Mouse (Mus musculus) C2C12 (cell line): Measurements from ENCODE around the gene Ikzf3. TPM values are rescaled to one million over a fixed set of nuclear protein-coding genes. Genes with fewer than 3 reads are reported as not detected.

ENCODE experiments used
- H3K27me3 ChIP-seq: one replicate; pipeline ENCODE4 v1.6.1; 2011; ENCODE audit not compliant: control insufficient read depth, insufficient read depth, insufficient read length
- H3K36me3 ChIP-seq: one replicate; pipeline ENCODE4 v1.6.1; 2011; ENCODE audit not compliant: control insufficient read depth, insufficient read depth
- H3K4me3 ChIP-seq: one replicate; pipeline ENCODE4 v1.5.1; 2011; ENCODE audit warnings: mild to moderate bottlenecking, control low read depth; ENCODE audit not compliant: poor library complexity, insufficient read depth, severe bottlenecking
- H3K79me2 ChIP-seq: one replicate; pipeline ENCODE4 v1.6.1; 2011; ENCODE audit not compliant: control insufficient read depth, insufficient read depth
- H3K79me3 ChIP-seq: one replicate; pipeline ENCODE4 v1.6.1; 2011; ENCODE audit warnings: low read depth, control low read depth
- H3ac ChIP-seq: one replicate; pipeline ENCODE3; 2011; ENCODE audit warnings: low read depth; ENCODE audit not compliant: control insufficient read depth, insufficient read length
- CEBPB ChIP-seq: IDR thresholded peaks from one replicate; pipeline ENCODE4 v1.6.1; 2011; ENCODE audit warnings: low read depth, mild to moderate bottlenecking, control low read depth, moderate library complexity
- CTCF ChIP-seq: IDR thresholded peaks from one replicate; pipeline ENCODE4 v1.5.1; 2011; ENCODE audit not compliant: control insufficient read depth, insufficient read depth, insufficient read length
- FOSL1 ChIP-seq: IDR thresholded peaks from one replicate; pipeline ENCODE4 v1.8.0; 2011; ENCODE audit warnings: mild to moderate bottlenecking, low read length; ENCODE audit not compliant: poor library complexity, insufficient read depth, severe bottlenecking
- MAX ChIP-seq: IDR thresholded peaks from one replicate; pipeline ENCODE4 v1.6.1; 2011; ENCODE audit warnings: mild to moderate bottlenecking, control low read depth
- MYOD1 ChIP-seq: IDR thresholded peaks from one replicate; pipeline ENCODE4 v1.6.1; 2011; ENCODE audit warnings: low read depth; ENCODE audit not compliant: control insufficient read depth, insufficient read length
- MYOG ChIP-seq: IDR thresholded peaks from one replicate; pipeline ENCODE4 v1.6.1; 2011; ENCODE audit not compliant: control insufficient read depth, insufficient read length; ENCODE audit errors: extremely low read depth
- USF1 ChIP-seq: IDR thresholded peaks from one replicate; pipeline ENCODE4 v1.6.1; 2011; ENCODE audit warnings: low read depth, mild to moderate bottlenecking, control low read depth, moderate library complexity
- polyA plus RNA-seq: library from polyadenylated mRNA; unstranded; fragments of >200 nt; fragmentation: generic; extraction: Trizol; gene quantifications from one replicate; pipeline ENCODE4 v1.2.1, GENCODE M21; 2012; ENCODE audit warnings: missing spikeins

The Ikzf3 gene
- polyA plus RNA-seq, 1 experiment = not detected

DNA sequence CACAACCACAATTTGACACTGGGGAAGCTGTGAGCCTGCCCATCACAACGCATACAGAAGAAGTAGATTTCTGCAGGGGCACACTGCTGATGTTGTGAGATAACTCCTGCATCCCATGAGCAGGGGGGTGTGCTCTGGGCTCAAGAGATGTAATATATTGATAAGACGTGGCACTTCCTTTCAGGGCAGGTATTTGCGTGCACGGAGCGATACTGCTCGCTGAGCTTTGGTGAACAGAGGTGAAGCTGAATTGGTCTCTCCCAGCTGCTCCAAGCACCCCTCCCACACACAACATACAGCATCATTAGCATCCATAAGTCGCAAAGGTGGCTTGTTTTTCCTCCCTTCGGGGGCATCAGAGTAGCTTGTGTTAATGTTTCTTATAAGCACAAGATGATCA lies 35.7 kb downstream of the Ikzf3 start:
- Histone ChIP-seq H3ac (no peak overlapping the region), H3K27me3 (peaks cover 45% of the 10 kb centered on the region), H3K36me3 (no peaks in the 10 kb centered on the region), H3K79me3 (no peaks in the 10 kb centered on the region), H3K79me2 (no peaks in the 10 kb centered on the region), H3K4me3 (no peak overlapping the region)
- TF ChIP-seq MYOG = no peak
- no peak for TF ChIP-seq MAX
- TF ChIP-seq CTCF = no peak
- TF ChIP-seq CEBPB = no peak
- no peak for TF ChIP-seq MYOD1
- TF ChIP-seq FOSL1 = no peak
- TF ChIP-seq USF1 = no peak

DNA sequence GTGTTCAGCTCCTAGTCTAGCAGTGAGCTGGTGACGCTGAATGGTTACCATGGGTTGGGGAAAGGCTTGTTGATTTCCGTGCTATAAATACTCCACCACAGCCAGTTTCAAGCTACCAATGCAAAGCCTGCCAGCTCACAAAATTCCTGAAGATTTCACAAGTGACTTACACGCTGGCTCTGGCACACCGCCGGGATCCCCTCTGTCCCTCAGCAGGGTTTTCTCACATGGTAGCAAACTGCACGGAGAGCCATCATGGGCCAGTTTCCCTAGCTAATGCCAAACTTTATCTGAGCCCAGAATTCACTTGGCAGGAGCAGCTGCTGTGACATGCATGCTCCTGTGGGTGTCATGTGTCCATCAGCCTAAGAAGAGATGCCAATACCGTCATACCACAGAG lies 36.4 kb downstream of the Ikzf3 start:
- H3K36me3 ChIP-seq = no peaks in the 10 kb centered on the region
- no peaks in the 10 kb centered on the region for H3K79me2 ChIP-seq
- H3ac ChIP-seq = no peak overlapping the region
- H3K27me3 ChIP-seq = peaks cover 43% of the 10 kb centered on the region
- TF ChIP-seq CTCF = no peak
- TF ChIP-seq MAX = no peak
- H3K4me3 ChIP-seq = no peak overlapping the region
- H3K79me3 ChIP-seq = no peaks in the 10 kb centered on the region

DNA sequence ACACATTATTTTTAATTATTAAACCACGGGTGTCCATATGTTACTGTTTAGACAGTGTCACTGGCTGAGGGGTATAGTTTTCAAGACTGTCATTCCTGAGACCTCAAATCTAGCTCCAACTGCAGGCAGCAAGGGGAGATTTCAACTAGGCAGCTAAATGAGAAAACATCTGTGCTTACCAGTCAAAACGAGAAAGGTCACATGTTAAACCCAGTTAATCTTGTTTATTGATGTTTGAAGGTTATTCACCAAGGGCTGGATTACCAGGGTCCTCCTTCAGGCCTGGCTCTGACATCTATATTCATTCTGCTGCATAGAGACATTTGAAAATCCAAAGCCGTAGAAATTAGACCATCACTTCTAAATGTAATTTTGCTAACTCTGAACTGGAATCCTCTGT lies 40.9 kb downstream of the Ikzf3 start:
- Histone ChIP-seq H3K27me3 (peaks cover 49% of the 10 kb centered on the region), H3K79me3 (no peaks in the 10 kb centered on the region), H3K36me3 (no peaks in the 10 kb centered on the region), H3ac (no peak overlapping the region), H3K4me3 (no peak overlapping the region), H3K79me2 (no peaks in the 10 kb centered on the region)
- TF ChIP-seq USF1 (no peak), MYOD1 (no peak), MYOG (no peak), CEBPB (no peak), FOSL1 (no peak), MAX (no peak), CTCF (no peak)

DNA sequence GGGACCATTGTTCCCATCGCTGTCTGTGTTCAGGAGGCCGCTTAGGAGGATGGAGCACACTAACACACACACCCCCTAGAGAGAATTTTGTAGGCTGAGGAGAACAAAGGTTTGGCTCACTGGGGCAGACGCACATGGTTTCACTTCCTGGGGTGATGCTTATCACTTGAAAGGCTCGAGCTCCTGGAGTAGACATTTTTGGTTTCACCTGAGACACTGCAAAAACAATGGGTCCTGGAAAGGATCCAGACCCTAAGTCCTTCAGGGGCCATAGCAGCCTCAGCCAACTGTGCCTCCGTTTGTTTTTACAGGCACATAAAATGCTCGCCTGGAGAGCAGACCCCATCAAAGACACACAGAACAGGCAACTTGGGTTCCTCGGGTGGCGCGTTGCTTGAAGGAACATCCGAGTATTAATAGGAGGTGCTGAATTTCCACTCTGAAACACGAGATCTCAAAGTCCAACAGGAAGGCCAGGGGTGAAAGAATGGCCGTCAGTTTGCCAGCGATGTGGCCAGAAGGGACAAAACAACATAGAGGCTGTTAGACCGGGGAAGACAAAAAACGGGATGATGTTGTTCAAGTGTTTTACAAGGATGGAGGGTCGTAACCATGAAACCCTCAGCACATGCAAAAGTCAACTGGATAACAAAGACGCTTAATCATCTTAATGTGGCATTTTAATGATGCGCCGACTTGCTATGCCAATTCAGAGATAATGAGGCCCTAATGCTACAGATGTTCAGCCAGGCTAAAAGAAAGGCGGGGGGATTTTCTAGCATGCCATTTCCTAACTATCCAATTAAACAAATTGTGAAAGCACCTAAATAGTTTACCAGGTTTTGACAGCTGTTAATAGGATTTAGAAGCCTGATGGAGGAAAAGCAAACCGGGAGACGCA lies 48.2 kb downstream of the Ikzf3 start:
- H3K4me3 ChIP-seq = no peak overlapping the region
- H3K79me2 ChIP-seq = no peaks in the 10 kb centered on the region
- H3K79me3 ChIP-seq = no peaks in the 10 kb centered on the region
- H3K27me3 ChIP-seq = peaks cover 68% of the 10 kb centered on the region
- no peak for TF ChIP-seq MYOG
- TF ChIP-seq MAX = no peak
- TF ChIP-seq MYOD1 = no peak
- no peak for TF ChIP-seq FOSL1
- TF ChIP-seq USF1 = no peak
- TF ChIP-seq CEBPB = no peak
- TF ChIP-seq CTCF = no peak
- H3K36me3 ChIP-seq = no peaks in the 10 kb centered on the region
- H3ac ChIP-seq = no peak overlapping the region

DNA sequence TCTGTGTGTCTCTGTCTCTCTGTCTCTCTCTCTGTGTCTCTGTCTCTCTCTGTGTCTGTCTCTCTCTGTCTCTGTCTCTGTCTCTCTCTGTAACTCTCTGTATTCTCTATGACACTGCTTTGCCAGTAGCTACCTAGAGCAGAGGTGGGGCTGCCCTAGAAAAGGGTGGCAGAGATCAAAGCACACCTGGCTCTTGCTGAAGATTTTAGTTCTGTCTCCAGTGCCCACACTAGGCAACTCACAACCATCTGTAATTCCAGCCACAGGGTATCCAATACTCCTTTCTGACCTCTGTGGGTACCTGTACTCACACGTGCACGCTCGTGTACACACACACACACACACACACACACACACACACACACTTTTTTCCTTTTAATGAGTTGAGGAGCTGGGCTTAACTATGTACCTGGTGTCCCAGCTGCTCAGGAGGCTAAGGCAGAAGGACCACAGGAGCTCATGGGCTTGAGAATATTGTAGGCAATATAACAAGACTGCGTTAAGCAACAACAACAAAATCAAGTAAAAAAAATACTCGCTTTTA lies 50.6 kb downstream of the Ikzf3 start:
- Histone ChIP-seq H3ac (no peak overlapping the region), H3K79me3 (no peaks in the 10 kb centered on the region), H3K36me3 (no peaks in the 10 kb centered on the region), H3K27me3 (peaks cover 77% of the 10 kb centered on the region), H3K79me2 (no peaks in the 10 kb centered on the region), H3K4me3 (no peak overlapping the region)
- no peak for TF ChIP-seq MYOG
- no peak for TF ChIP-seq CTCF
- no peak for TF ChIP-seq MAX
- no peak for TF ChIP-seq USF1
- no peak for TF ChIP-seq FOSL1
- TF ChIP-seq CEBPB = no peak
- no peak for TF ChIP-seq MYOD1

DNA sequence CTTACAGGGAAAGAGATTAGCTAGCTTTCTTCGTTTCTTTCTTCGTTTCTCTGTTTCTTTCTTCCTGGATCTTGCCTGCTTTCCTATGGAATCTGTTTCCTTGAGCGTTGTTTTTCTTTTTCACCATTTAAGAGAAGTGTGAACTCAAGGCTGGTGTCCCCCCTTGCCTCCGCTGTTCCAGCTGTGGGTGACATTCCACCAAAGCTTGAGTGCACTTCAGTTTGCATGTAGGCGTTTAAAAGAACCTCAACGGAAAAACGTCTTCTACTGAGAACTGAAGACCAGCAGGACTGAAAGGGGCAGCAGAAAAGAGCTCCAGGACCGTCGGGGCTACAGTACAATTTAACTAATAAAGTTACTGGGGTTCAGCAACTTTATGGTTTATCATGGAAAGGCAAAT lies 52.4 kb downstream of the Ikzf3 start:
- H3K27me3 ChIP-seq = peaks cover 80% of the 10 kb centered on the region

More for the DNA sequence above, 52.4 kb downstream of the Ikzf3 start:
- Histone ChIP-seq H3K4me3 (no peak overlapping the region), H3K36me3 (no peaks in the 10 kb centered on the region), H3ac (no peak overlapping the region), H3K79me3 (no peaks in the 10 kb centered on the region), H3K79me2 (no peaks in the 10 kb centered on the region)
- no peak for TF ChIP-seq MAX
